Mouse (Mus musculus) midbrain, embryonic 11.5 days (tissue): Measurements from ENCODE around the gene Rgs6. TPM values are rescaled to one million over a fixed set of nuclear protein-coding genes. Genes with fewer than 3 reads are reported as not detected.

Experiments used
- ATAC-seq: fragments of 200-750 bp; cut with Nextera tagmentation; 2 replicates; pipeline ENCODE4 v1.8.0; 2017; ENCODE audit warnings: moderate TSS enrichment, moderate library complexity; ENCODE audit not compliant: low FRiP score
- DNase-seq: peaks from one replicate; pipeline ENCODE4 v3.0.0; 2015; ENCODE audit warnings: low spot score; ENCODE audit errors: missing footprints
- H3K27ac ChIP-seq: fragments of 300-500 bp; sonication (generic); 2 replicates; pipeline ENCODE4 v1.5.1; 2014; ENCODE audit warnings: low read depth, low read length
- H3K27me3 ChIP-seq: fragments of 300-500 bp; sonication (generic); 2 replicates; pipeline ENCODE4 v1.6.1; 2014; ENCODE audit warnings: mild to moderate bottlenecking, low read length, moderate library complexity, mixed read lengths; ENCODE audit not compliant: control insufficient read depth, insufficient read depth
- H3K36me3 ChIP-seq: fragments of 300-500 bp; sonication (generic); 2 replicates; pipeline ENCODE4 v1.6.1; 2014; ENCODE audit warnings: mild to moderate bottlenecking, low read length, moderate library complexity, mixed read lengths; ENCODE audit not compliant: control insufficient read depth, insufficient read depth
- H3K4me1 ChIP-seq: fragments of 300-500 bp; sonication (generic); 2 replicates; pipeline ENCODE4 v1.6.1; 2014; ENCODE audit warnings: low read length; ENCODE audit not compliant: control insufficient read depth, insufficient read depth
- H3K4me2 ChIP-seq: fragments of 300-500 bp; sonication (generic); 2 replicates; pipeline ENCODE4 v1.6.1; 2014; ENCODE audit warnings: mild to moderate bottlenecking, moderate library complexity
- H3K4me3 ChIP-seq: fragments of 300-500 bp; sonication (generic); 2 replicates; pipeline ENCODE4 v1.5.1; 2014; ENCODE audit warnings: low read depth, low read length
- H3K9ac ChIP-seq: fragments of 300-500 bp; sonication (generic); 2 replicates; pipeline ENCODE4 v1.6.1; 2014; ENCODE audit warnings: low read length
- H3K9me3 ChIP-seq: fragments of 300-500 bp; sonication (generic); 2 replicates; pipeline ENCODE4 v1.6.1; 2016; ENCODE audit warnings: low read length; ENCODE audit not compliant: control insufficient read depth
- WGBS: fragments of 180-500 bp; shearing (Covaris S2); extraction: QIAGEN DNeasy Blood & Tissue Kit; methylation state at CpG from one replicate; pipeline ENCODE4 v1.1.7; 2014; 5-methylcytosine and 5-hydroxymethylcytosine counted together
- polyA plus RNA-seq: library from polyadenylated mRNA; unstranded; fragments of >200 nt; fragmentation: Nextera tagmentation; extraction: Ambion mirVana; gene quantifications from 2 replicates; pipeline ENCODE4 v1.2.1, GENCODE M21; 2014

The Rgs6 gene
- polyA plus RNA-seq, 1 experiment from 2014 or later = 0.64 TPM

GRCm38 (mm10) chr12:82757367-82757766 lies 169.3 kb downstream of the Rgs6 start:
- Histone ChIP-seq H3K4me1 (no peaks in the 10 kb centered on the region), H3K9me3 (no peaks in the 10 kb centered on the region), H3K27me3 (no peaks in the 10 kb centered on the region), H3K4me2 (no peak overlapping the region), H3K4me3 (no peak overlapping the region), H3K9ac (no peak overlapping the region), H3K36me3 (no peaks in the 10 kb centered on the region), H3K27ac (no peak overlapping the region)
- 64% methylated on average over 1 of the region's 1 CpGs for WGBS
- ATAC-seq (no peak), DNase-seq (peak; percentile 54)

- Histone ChIP-seq H3K4me1 (no peaks in the 10 kb centered on the region), H3K9me3 (no peaks in the 10 kb centered on the region), H3K9ac (no peak overlapping the region), H3K4me3 (no peak overlapping the region), H3K4me2 (no peak overlapping the region), H3K27me3 (no peaks in the 10 kb centered on the region), H3K36me3 (no peaks in the 10 kb centered on the region), H3K27ac (no peak overlapping the region)
- 93% methylated on average over 2 of the region's 2 CpGs for WGBS
- DNase-seq (peak; percentile 60), ATAC-seq (no peak)
These were observed 174.0 kb downstream of the Rgs6 start for GRCm38 (mm10) chr12:82762046-82762445.

- 91% methylated on average over 3 of the region's 3 CpGs for WGBS
- H3K4me2 ChIP-seq = no peak overlapping the region
- H3K27ac ChIP-seq = no peak overlapping the region
These were observed 180.6 kb downstream of the Rgs6 start for GRCm38 (mm10) chr12:82768726-82769125.

GRCm38 (mm10) chr12:82772215-82772614 lies 184.1 kb downstream of the Rgs6 start:
- H3K27me3 ChIP-seq = no peaks in the 10 kb centered on the region
- no peak overlapping the region for H3K4me2 ChIP-seq
- WGBS = 98% methylated on average over 2 of the region's 2 CpGs
- H3K27ac ChIP-seq = no peak overlapping the region
- H3K4me1 ChIP-seq = no peaks in the 10 kb centered on the region
- no peak overlapping the region for H3K9ac ChIP-seq
- H3K4me3 ChIP-seq = no peak overlapping the region
- H3K9me3 ChIP-seq = no peaks in the 10 kb centered on the region
- DNase-seq (no peak), ATAC-seq (no peak)
- H3K36me3 ChIP-seq = no peaks in the 10 kb centered on the region

More at GRCm38 (mm10) chr12:82768726-82769125, 180.6 kb downstream of the Rgs6 start:
- H3K4me3 ChIP-seq = no peak overlapping the region
- no peaks in the 10 kb centered on the region for H3K36me3 ChIP-seq
- H3K4me1 ChIP-seq = no peaks in the 10 kb centered on the region
- H3K9ac ChIP-seq = no peak overlapping the region
- peak; percentile 71 for DNase-seq
- no peaks in the 10 kb centered on the region for H3K27me3 ChIP-seq
- no peaks in the 10 kb centered on the region for H3K9me3 ChIP-seq
- no peak for ATAC-seq

DNA sequence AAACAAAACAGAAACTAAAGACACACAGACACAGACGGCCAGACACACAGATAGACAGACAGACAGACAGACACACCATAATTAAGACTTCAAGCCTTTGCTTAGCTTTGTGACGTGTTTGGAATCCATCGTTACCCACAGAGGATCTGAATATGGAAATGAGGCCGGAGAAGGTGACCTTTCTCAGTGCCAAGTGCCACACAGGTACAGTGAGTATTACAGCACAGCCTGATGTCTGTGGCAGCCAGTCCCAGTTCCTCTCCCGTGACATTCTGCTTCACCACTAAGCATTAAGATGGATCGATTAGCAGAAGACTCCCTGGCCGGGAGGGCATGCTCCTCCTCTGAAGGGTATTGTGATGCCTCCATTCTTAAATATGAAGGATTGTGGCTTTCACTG lies 186.5 kb downstream of the Rgs6 start:
- no peak overlapping the region for H3K4me2 ChIP-seq
- H3K4me3 ChIP-seq = no peak overlapping the region
- DNase-seq (no peak), ATAC-seq (no peak)
- H3K9ac ChIP-seq = no peak overlapping the region
- H3K4me1 ChIP-seq = no peaks in the 10 kb centered on the region
- no peaks in the 10 kb centered on the region for H3K36me3 ChIP-seq
- 92% methylated on average over 7 of the region's 7 CpGs for WGBS
- no peak overlapping the region for H3K27ac ChIP-seq
- no peaks in the 10 kb centered on the region for H3K27me3 ChIP-seq
- no peaks in the 10 kb centered on the region for H3K9me3 ChIP-seq

DNA sequence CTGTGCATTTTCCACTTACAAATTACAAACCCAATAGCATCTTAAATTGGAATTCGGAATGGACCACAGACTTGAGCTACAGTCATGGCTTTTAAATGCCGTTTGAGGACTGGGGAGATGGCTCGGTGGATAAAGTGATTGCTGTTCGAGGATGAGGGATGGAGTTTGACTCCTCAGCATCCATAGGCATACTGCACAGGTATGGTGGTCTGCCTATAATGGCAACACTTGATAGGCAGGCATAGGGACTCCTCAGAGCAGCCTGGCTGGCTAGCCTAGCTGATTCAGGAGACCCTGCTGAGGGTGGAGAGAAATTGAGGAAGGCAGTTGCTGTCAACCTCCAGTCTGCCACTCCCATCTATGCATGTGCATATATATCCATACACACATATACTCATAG lies 188.6 kb downstream of the Rgs6 start:
- no peaks in the 10 kb centered on the region for H3K36me3 ChIP-seq
- ATAC-seq = no peak
- H3K9ac ChIP-seq = no peak overlapping the region
- DNase-seq = no peak
- H3K9me3 ChIP-seq = no peaks in the 10 kb centered on the region
- H3K4me1 ChIP-seq = no peaks in the 10 kb centered on the region
- H3K4me2 ChIP-seq = no peak overlapping the region
- no peak overlapping the region for H3K27ac ChIP-seq
- no peaks in the 10 kb centered on the region for H3K27me3 ChIP-seq
- no peak overlapping the region for H3K4me3 ChIP-seq
- WGBS = 86% methylated on average over 4 of the region's 4 CpGs

GRCm38 (mm10) chr12:82780936-82781335 lies 192.8 kb downstream of the Rgs6 start:
- no peak overlapping the region for H3K27ac ChIP-seq
- no peak overlapping the region for H3K4me3 ChIP-seq
- ATAC-seq (no peak), DNase-seq (no peak)
- 91% methylated on average over 5 of the region's 5 CpGs for WGBS
- H3K27me3 ChIP-seq = no peaks in the 10 kb centered on the region
- no peak overlapping the region for H3K4me2 ChIP-seq
- no peaks in the 10 kb centered on the region for H3K36me3 ChIP-seq
- H3K9ac ChIP-seq = no peak overlapping the region
- H3K9me3 ChIP-seq = no peaks in the 10 kb centered on the region
- no peaks in the 10 kb centered on the region for H3K4me1 ChIP-seq

DNA sequence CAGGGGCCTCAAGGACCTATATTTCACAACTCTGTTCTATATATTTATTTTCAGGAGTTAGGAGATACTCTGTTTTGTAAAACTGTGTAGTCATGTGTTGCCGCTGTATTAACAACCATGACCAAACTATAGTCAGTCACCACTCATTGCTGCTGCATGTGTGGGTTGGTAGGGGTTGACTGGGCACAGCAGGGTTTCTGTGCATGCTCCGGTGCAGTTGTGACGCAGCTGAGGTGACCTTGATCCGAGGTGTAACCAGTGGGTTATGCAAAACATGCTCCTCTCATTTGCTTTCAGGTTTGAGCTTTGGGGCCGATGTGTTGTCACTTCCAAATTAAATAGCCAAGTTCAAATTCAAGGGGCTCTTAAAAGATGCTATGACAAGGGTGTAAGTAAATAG lies 193.3 kb downstream of the Rgs6 start:
- H3K4me1 ChIP-seq = no peaks in the 10 kb centered on the region
- no peak overlapping the region for H3K4me3 ChIP-seq
- no peaks in the 10 kb centered on the region for H3K36me3 ChIP-seq
- ATAC-seq = no peak
- H3K9ac ChIP-seq = no peak overlapping the region
- DNase-seq = no peak
- H3K27ac ChIP-seq = no peak overlapping the region
- no peaks in the 10 kb centered on the region for H3K27me3 ChIP-seq
- H3K9me3 ChIP-seq = no peaks in the 10 kb centered on the region
- 79% methylated on average over 5 of the region's 5 CpGs for WGBS
- no peak overlapping the region for H3K4me2 ChIP-seq

DNA sequence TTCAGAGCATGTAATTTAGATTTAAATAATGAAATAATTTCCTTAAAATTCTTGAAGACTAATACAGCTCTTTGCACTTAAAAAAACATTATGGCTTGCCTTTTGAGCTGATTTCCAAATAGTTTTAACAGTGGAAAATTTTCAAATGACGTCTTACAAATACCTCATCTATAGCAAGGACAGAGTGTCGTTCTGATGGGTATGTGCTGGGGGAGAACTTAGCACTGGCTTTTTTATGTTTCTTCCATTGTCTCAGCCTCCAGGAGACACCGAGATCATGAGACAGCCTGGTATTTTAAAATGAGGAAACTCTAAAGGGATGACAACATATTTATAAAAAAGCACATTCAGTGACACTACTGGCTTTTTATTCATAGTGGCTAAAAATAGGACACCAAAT lies 204.0 kb downstream of the Rgs6 start:
- Histone ChIP-seq H3K4me3 (no peak overlapping the region), H3K4me2 (no peak overlapping the region), H3K4me1 (no peaks in the 10 kb centered on the region), H3K9me3 (no peaks in the 10 kb centered on the region), H3K27me3 (no peaks in the 10 kb centered on the region), H3K9ac (no peak overlapping the region), H3K27ac (no peak overlapping the region), H3K36me3 (no peaks in the 10 kb centered on the region)
- ATAC-seq (no peak), DNase-seq (no peak)
- WGBS = 91% methylated on average over 3 of the region's 3 CpGs

DNA sequence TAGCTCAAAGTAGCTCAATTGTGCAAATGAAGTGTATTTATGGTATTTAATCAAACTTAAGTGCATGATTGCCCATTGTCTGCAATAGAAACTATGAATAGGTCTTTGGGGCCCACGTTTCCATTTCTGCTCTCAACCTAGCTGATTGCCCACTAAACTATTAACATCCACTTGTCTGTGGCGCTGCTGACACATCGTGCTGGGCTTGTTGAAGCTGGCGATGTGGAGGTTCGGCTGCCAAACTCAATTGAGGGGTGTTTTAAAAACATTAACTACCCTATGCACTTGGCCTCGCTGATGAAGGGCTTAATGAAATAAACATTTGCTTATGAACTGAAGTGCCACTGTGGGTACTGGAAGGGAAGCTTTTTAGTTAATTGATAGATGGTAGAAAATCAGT lies 211.8 kb downstream of the Rgs6 start:
- WGBS = 88% methylated on average over 6 of the region's 6 CpGs
- DNase-seq (no peak), ATAC-seq (no peak)
- Histone ChIP-seq H3K27me3 (no peaks in the 10 kb centered on the region), H3K27ac (no peak overlapping the region), H3K9ac (no peak overlapping the region), H3K4me1 (no peaks in the 10 kb centered on the region), H3K9me3 (no peaks in the 10 kb centered on the region), H3K4me2 (no peak overlapping the region), H3K4me3 (no peak overlapping the region), H3K36me3 (no peaks in the 10 kb centered on the region)
